Mouse (Mus musculus) liver, embryonic 14.5 days (tissue): ENCODE data around the gene Dcun1d4. TPM values are rescaled to one million over a fixed set of nuclear protein-coding genes. Genes with fewer than 3 reads are reported as not detected.

Experiments used
- ATAC-seq: fragments of 200-750 bp; cut with Nextera tagmentation; 2 replicates; pipeline ENCODE4 v1.8.0; 2017; ENCODE audit warnings: moderate number of reproducible peaks, mild to moderate bottlenecking, moderate library complexity; ENCODE audit not compliant: insufficient read depth
- DNase-seq, 3 experiments: peaks; one replicate each; pipeline ENCODE4 v3.0.0-alpha.2; 2012 to 2013; ENCODE audit warnings: low read depth in 3 of 3, low spot score in 3 of 3
- H3K27ac ChIP-seq: fragments of 300-500 bp; sonication (generic); 2 replicates; pipeline ENCODE4 v1.5.1; 2014; ENCODE audit warnings: moderate library complexity, mild to moderate bottlenecking, control low read depth, inconsistent platforms
- H3K27me3 ChIP-seq: fragments of 300-500 bp; sonication (generic); 2 replicates; pipeline ENCODE4 v1.6.1; 2014; ENCODE audit warnings: mild to moderate bottlenecking, low read length, moderate library complexity; ENCODE audit not compliant: control insufficient read depth, insufficient read depth
- H3K36me3 ChIP-seq: fragments of 300-500 bp; sonication (generic); replicated peaks from 2 replicates; pipeline ENCODE4 v1.6.1; 2014; ENCODE audit warnings: low read depth; ENCODE audit not compliant: control insufficient read depth, insufficient read depth
- H3K4me1 ChIP-seq, 2 experiments: fragments of 200-500 bp in 1 of 2; fragments of 300-500 bp in 1 of 2; sonication (generic) in 1 of 2; replicated peaks; 2 replicates each; pipeline ENCODE4 v1.6.1; 2012 to 2014; ENCODE audit warnings: antibody characterized with exemption in 1 of 2, inconsistent platforms in 1 of 2, low read length in 1 of 2; ENCODE audit not compliant: control insufficient read depth in 2 of 2, insufficient read depth in 2 of 2
- H3K4me2 ChIP-seq: fragments of 300-500 bp; sonication (generic); 2 replicates; pipeline ENCODE4 v1.6.1; 2014; ENCODE audit warnings: low read depth, mild to moderate bottlenecking, control low read depth, moderate library complexity
- H3K4me3 ChIP-seq, 2 experiments: fragments of 200-500 bp in 1 of 2; fragments of 300-500 bp in 1 of 2; sonication (generic) in 1 of 2; 2 replicates each; pipeline ENCODE4 v1.5.1; 2012 to 2014; ENCODE audit warnings: low read depth in 2 of 2, low read length in 2 of 2, mild to moderate bottlenecking in 2 of 2, control low read depth in 1 of 2, inconsistent platforms in 1 of 2, moderate library complexity in 1 of 2; ENCODE audit not compliant: insufficient read depth in 1 of 2
- H3K9ac ChIP-seq: fragments of 300-500 bp; sonication (generic); replicated peaks from 2 replicates; pipeline ENCODE4 v1.6.1; 2014; ENCODE audit warnings: mild to moderate bottlenecking, control low read depth, moderate library complexity
- H3K9me3 ChIP-seq: fragments of 300-500 bp; sonication (generic); 2 replicates; pipeline ENCODE4 v1.6.1; 2016; ENCODE audit warnings: low read length, mixed read lengths; ENCODE audit not compliant: control insufficient read depth
- CTCF ChIP-seq: IDR thresholded peaks from 2 replicates; pipeline ENCODE4 v1.5.1; 2016; ENCODE audit warnings: antibody characterized with exemption, low read depth, control low read depth
- EP300 ChIP-seq: IDR thresholded peaks from 2 replicates; pipeline ENCODE4 v1.6.1; 2016; ENCODE audit warnings: antibody characterized with exemption, low read depth
- WGBS: fragments of 180-500 bp; shearing (Covaris S2); extraction: QIAGEN DNeasy Blood & Tissue Kit; methylation state at CpG from one replicate; pipeline ENCODE4 v1.1.7; 2014; ENCODE audit not compliant: insufficient replicate concordance; 5-methylcytosine and 5-hydroxymethylcytosine counted together
- polyA plus RNA-seq, 2 experiments: library from polyadenylated mRNA; depleted of rRNA in 1 of 2; stranded (reverse) in 1 of 2; unstranded in 1 of 2; fragments of >200 nt; fragmentation: Nextera tagmentation in 1 of 2; extraction: Ambion mirVana in 1 of 2; gene quantifications; 2 replicates each; pipeline versions ENCODE4 v1.2.1 to v1.2.3; 2012 to 2014

Dcun1d4 gene
- polyA plus RNA-seq, 2 experiments, result 1.5 to 2.9 TPM

DNA sequence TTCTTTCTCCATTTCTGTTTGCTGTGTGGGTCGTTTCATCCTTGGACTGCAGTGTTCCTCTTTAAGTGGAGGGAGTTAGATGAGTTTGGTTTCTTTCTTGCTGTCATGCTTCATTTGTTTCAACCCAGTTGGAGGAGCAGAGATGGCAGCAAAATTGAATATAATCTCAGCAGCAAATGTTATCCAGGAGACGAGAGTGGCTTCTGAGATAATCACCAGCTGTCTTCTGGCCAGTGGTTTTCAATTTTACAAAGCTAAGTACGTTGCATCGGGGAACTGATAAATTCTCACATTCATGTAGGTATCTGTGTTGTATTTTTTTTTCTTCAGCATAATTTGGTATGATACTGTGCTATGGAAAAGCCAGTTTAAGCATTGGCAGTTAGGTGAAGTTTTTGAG is 40.0 kb downstream of the Dcun1d4 start:
- Histone ChIP-seq H3K4me1 (peaks cover 0 to 9% of the 10 kb centered on the region in 2 experiments; a peak in 1 of 4 replicates), H3K9ac (no peak overlapping the region), H3K9me3 (no peaks in the 10 kb centered on the region), H3K4me2 (no peak overlapping the region), H3K4me3 (no peak overlapping the region), H3K27ac (no peak overlapping the region), H3K36me3 (no peaks in the 10 kb centered on the region), H3K27me3 (no peaks in the 10 kb centered on the region)
- ATAC-seq (no peak), DNase-seq (no peak)
- 28% methylated on average over 4 of the region's 4 CpGs for WGBS
- no peak for TF ChIP-seq EP300
- no peak for TF ChIP-seq CTCF

GRCm38 (mm10) chr5:73523227-73523626 is 42.4 kb downstream of the Dcun1d4 start:
- Histone ChIP-seq H3K27me3 (no peaks in the 10 kb centered on the region), H3K36me3 (no peaks in the 10 kb centered on the region), H3K9ac (no peak overlapping the region), H3K9me3 (no peaks in the 10 kb centered on the region), H3K4me1 (peaks cover 0 to 9% of the 10 kb centered on the region in 2 experiments; a peak in 1 of 4 replicates), H3K4me3 (no peak overlapping the region), H3K4me2 (no peak overlapping the region), H3K27ac (no peak overlapping the region)
- WGBS, result 43% methylated on average over 10 of the region's 10 CpGs
- DNase-seq, result no peak
- TF ChIP-seq CTCF, result no peak
- no peak for TF ChIP-seq EP300
- no peak for ATAC-seq

DNA sequence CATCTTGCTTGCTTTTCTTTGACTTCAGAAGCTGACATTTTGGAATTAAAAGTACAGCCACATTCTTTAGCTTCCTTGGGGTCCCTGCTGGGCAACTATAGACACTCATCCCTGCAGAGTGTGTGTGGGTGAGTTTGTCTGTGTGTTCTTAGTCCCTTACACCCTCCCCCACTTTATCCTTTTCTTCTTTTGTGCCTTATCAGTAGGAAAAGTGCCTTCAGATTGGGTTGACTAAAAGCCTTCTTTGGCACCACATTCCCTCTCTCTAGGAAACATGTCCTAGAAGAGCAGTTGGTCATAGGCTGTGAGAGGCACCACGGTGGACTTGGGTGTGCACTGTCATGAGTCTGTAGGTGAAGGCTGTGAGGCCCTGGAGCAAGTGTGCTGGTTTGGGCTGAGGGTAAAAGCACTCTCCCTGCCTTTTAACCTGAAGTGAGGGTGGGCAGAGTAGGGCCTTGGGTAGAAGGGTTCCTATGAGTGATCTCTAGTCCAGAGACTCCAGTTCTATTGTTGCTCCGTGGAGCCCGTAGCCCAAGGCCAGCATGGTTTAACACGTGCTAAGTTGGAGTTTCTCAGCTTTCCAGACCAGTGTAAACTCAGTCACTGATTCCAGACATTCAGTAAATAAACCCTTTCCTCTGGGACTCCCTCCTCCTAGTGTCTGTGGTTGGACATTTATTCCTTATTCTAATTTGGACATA is 43.6 kb downstream of the Dcun1d4 start:
- Histone ChIP-seq H3K9me3 (no peaks in the 10 kb centered on the region), H3K9ac (no peak overlapping the region), H3K36me3 (no peaks in the 10 kb centered on the region), H3K27ac (no peak overlapping the region), H3K4me2 (no peak overlapping the region), H3K4me3 (no peak overlapping the region), H3K27me3 (no peaks in the 10 kb centered on the region), H3K4me1 (peaks cover 0 to 9% of the 10 kb centered on the region in 2 experiments; a peak in 1 of 4 replicates)
- 58% methylated on average over 4 of the region's 4 CpGs for WGBS
- no peak for DNase-seq
- no peak for ATAC-seq
- TF ChIP-seq EP300 (no peak), CTCF (no peak)

DNA sequence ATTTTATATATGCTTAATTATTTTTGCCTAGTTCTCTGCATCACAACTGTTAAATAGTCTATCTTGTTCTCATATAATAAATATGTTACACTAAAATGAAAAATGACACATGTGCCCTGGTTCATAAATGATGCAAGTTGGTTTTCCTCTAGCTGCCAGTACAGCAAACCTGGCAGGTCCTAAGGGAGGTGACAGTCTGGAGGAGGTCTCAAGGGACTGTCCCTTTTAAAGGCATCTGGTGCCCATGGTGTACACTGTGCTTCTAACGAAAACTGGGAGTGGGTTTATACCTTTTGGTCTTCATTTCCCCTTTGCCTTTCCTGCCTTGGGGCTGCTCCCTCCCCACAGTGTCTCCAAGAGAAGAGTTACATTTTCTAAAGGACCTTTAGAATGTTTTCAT is 51.4 kb downstream of the Dcun1d4 start:
- DNase-seq, result no peak
- no peaks in the 10 kb centered on the region for H3K9me3 ChIP-seq
- H3K36me3 ChIP-seq, result no peaks in the 10 kb centered on the region
- no peak for ATAC-seq
- no peak overlapping the region for H3K4me3 ChIP-seq
- no peak overlapping the region for H3K9ac ChIP-seq
- H3K27ac ChIP-seq, result no peak overlapping the region
- H3K4me2 ChIP-seq, result no peak overlapping the region
- TF ChIP-seq EP300 (no peak), CTCF (no peak)
- no peaks in the 10 kb centered on the region for H3K27me3 ChIP-seq
- H3K4me1 ChIP-seq, result no peaks in the 10 kb centered on the region
- 73% methylated on average over 1 of the region's 1 CpGs for WGBS

DNA sequence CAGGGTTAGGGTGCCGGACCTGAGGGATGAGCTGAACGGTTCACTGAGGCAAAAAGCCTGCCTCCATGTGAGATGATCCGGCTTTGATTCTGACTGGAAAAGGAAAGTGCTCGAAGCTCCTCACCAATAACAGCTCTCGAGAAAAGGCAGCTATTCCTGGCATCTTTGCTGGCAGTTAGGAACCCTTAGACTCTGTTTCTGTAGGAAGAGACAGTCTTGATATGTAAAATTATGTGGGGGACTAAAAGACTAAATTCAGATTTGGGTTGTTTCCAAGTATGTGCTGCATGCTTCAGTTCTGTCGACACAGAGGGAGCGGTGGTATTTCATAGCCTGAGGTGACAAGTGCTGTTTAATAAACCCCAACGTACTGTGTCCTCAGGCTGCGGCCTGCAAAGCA is 52.1 kb downstream of the Dcun1d4 start:
- no peak overlapping the region for H3K4me2 ChIP-seq
- H3K36me3 ChIP-seq, result no peaks in the 10 kb centered on the region
- ATAC-seq, result no peak
- H3K9ac ChIP-seq, result no peak overlapping the region
- no peak for DNase-seq
- H3K27ac ChIP-seq, result no peak overlapping the region
- no peak for TF ChIP-seq CTCF
- no peak for TF ChIP-seq EP300
- H3K4me3 ChIP-seq, result no peak overlapping the region
- H3K4me1 ChIP-seq, result no peaks in the 10 kb centered on the region
- no peaks in the 10 kb centered on the region for H3K9me3 ChIP-seq
- WGBS, result 78% methylated on average over 9 of the region's 9 CpGs
- H3K27me3 ChIP-seq, result no peaks in the 10 kb centered on the region
